Comparison of ENCODE assay signal across 10 mouse cellular contexts in genomic region chr2:9872682-9873081, GRCm38 (mm10). TPM values are rescaled to one million over a fixed set of nuclear protein-coding genes. Genes with fewer than 3 reads are reported as not detected.
DNase-seq lines count a peak whose midpoint lies in the region; ATAC-seq and TF ChIP-seq lines count a peak whose summit lies in the region.
"Had no signal": no experiment of that assay in that cellular context is flagged by ENCODE, and none has a peak within 500 bp of the region (broad histone marks: within the 10 kb centered on the region; RNA-seq: fewer than 3 reads in every experiment).

No protein-coding gene starts in this region.

- TF ChIP-seq CTCF in intestine, postnatal 0 days (IDR thresholded peaks at IDR 0.05; ENCODE audit: low read depth): no peak

- 22% methylated on average over 12 of the region's 12 CpGs for WGBS in intestine, embryonic 14.5 days
- 41% methylated on average over 12 of the region's 12 CpGs for WGBS in intestine, postnatal 0 days
- 4% methylated on average over 12 of the region's 12 CpGs for WGBS in hindbrain, embryonic 15.5 days
- WGBS in neural tube, embryonic 12.5 days: 3% methylated on average over 12 of the region's 12 CpGs

- no peaks in the 10 kb centered on the region for H3K4me1 ChIP-seq in intestine, embryonic 14.5 days (replicated peaks; ENCODE audit: control insufficient read depth, insufficient read depth, low read length)
- no peaks in the 10 kb centered on the region for H3K4me1 ChIP-seq in intestine, postnatal 0 days (replicated peaks; ENCODE audit: control insufficient read depth, insufficient read depth, low read length)
- peaks cover 12% of the 10 kb centered on the region; the same call in 1 of the 2 replicates for H3K4me1 ChIP-seq in hindbrain, embryonic 15.5 days (replicated peaks)
- no peaks in the 10 kb centered on the region for H3K4me1 ChIP-seq in neural tube, embryonic 12.5 days

- no peak for ATAC-seq in intestine, embryonic 14.5 days (replicated peaks; ENCODE audit: low FRiP score, low TSS enrichment, low read depth)
- no peak for ATAC-seq in intestine, postnatal 0 days
- peak; percentile 3; the same call in 1 of the 2 replicates for ATAC-seq in common myeloid progenitor, adult 5-6 weeks (replicated peaks; ENCODE audit: low read depth, poor library complexity, severe bottlenecking)
- ATAC-seq in hindbrain, embryonic 15.5 days (ENCODE audit: low FRiP score, low read depth): no peak
- no peak for ATAC-seq in neural tube, embryonic 12.5 days (ENCODE audit: low FRiP score, low read depth)

- no peak for DNase-seq in intestine, embryonic 14.5 days (ENCODE audit: low spot score)
- no peak for DNase-seq in left cerebral cortex, postnatal 36 days (ENCODE audit: low spot score in 2 of 2)
- DNase-seq in frontal cortex, postnatal 14 days (ENCODE audit: low spot score in 2 of 2): no peak
- no peak for DNase-seq in kidney, adult 8-10 months
- DNase-seq: cerebellum, postnatal 25 days had no signal

- no peak overlapping the region for H3K4me3 ChIP-seq in intestine, embryonic 14.5 days (ENCODE audit: low read depth, low read length)
- H3K4me3 ChIP-seq in intestine, postnatal 0 days (ENCODE audit: low read depth, low read length): no peak overlapping the region
- H3K4me3 ChIP-seq in hindbrain, embryonic 15.5 days: peak overlapping the region; percentile 6; the same call in 1 of the 2 replicates
- no peak overlapping the region for H3K4me3 ChIP-seq in neural tube, embryonic 12.5 days

- H3K4me2 ChIP-seq in intestine, embryonic 14.5 days (ENCODE audit: low read length): peak overlapping the region; percentile 7; the same call in 1 of the 2 replicates
- no peak overlapping the region for H3K4me2 ChIP-seq in intestine, postnatal 0 days (replicated peaks; ENCODE audit: low read depth)
- H3K4me2 ChIP-seq in hindbrain, embryonic 15.5 days: peak overlapping the region; percentile 29
- peak overlapping the region; percentile 23 for H3K4me2 ChIP-seq in neural tube, embryonic 12.5 days (replicated peaks)

- H3K9me3 ChIP-seq in intestine, embryonic 14.5 days (ENCODE audit: control insufficient read depth, low read length): no peaks in the 10 kb centered on the region
- H3K9me3 ChIP-seq in intestine, postnatal 0 days (ENCODE audit: control insufficient read depth): no peaks in the 10 kb centered on the region
- H3K9me3 ChIP-seq in hindbrain, embryonic 15.5 days: no peaks in the 10 kb centered on the region
- H3K9me3 ChIP-seq in neural tube, embryonic 12.5 days: no peaks in the 10 kb centered on the region

- intact Hi-C loops in left cerebral cortex, postnatal 36 days (cut with DNase I): no loop called here

- no peak overlapping the region for H3K27ac ChIP-seq in intestine, embryonic 14.5 days (ENCODE audit: low read depth)
- H3K27ac ChIP-seq in intestine, postnatal 0 days (ENCODE audit: low read depth, low read length): no peak overlapping the region
- no peak overlapping the region for H3K27ac ChIP-seq in hindbrain, embryonic 15.5 days (replicated peaks)
- no peak overlapping the region for H3K27ac ChIP-seq in neural tube, embryonic 12.5 days
- H3K27ac ChIP-seq: liver, embryonic 14.5 days had no signal

- H3K27me3 ChIP-seq in intestine, embryonic 14.5 days (replicated peaks; ENCODE audit: control insufficient read depth, insufficient read depth, low read length): peaks cover 70% of the 10 kb centered on the region
- H3K27me3 ChIP-seq in intestine, postnatal 0 days (replicated peaks; ENCODE audit: control insufficient read depth, insufficient read depth, low read length): peaks cover 48% of the 10 kb centered on the region
- peaks cover 62% of the 10 kb centered on the region for H3K27me3 ChIP-seq in hindbrain, embryonic 15.5 days
- H3K27me3 ChIP-seq in neural tube, embryonic 12.5 days (replicated peaks): peaks cover 67% of the 10 kb centered on the region

- H3K9ac ChIP-seq in intestine, embryonic 14.5 days (ENCODE audit: low read length): no peak overlapping the region
- H3K9ac ChIP-seq in intestine, postnatal 0 days (ENCODE audit: low read depth, low read length): no peak overlapping the region
- H3K9ac ChIP-seq in hindbrain, embryonic 15.5 days: no peak overlapping the region
- no peak overlapping the region for H3K9ac ChIP-seq in neural tube, embryonic 12.5 days
- H3K9ac ChIP-seq: liver, embryonic 14.5 days had no signal

- H3K36me3 ChIP-seq in intestine, embryonic 14.5 days (ENCODE audit: control insufficient read depth, insufficient read depth, low read length): no peaks in the 10 kb centered on the region
- H3K36me3 ChIP-seq in intestine, postnatal 0 days (ENCODE audit: control insufficient read depth, insufficient read depth): no peaks in the 10 kb centered on the region
- no peaks in the 10 kb centered on the region for H3K36me3 ChIP-seq in hindbrain, embryonic 15.5 days
- no peaks in the 10 kb centered on the region for H3K36me3 ChIP-seq in neural tube, embryonic 12.5 days

RNA-seq across cellular contexts. Expression of gene 4930412O13Rik, which starts 8.4 kb away (rescaled TPM):
- polyA plus RNA-seq in intestine, embryonic 14.5 days (2014; fragmentation: Nextera tagmentation; extraction: Ambion mirVana): not detected in 2 replicates
- polyA plus RNA-seq in intestine, postnatal 0 days (2015; fragmentation: Nextera tagmentation; extraction: Ambion mirVana): not detected in 2 replicates
- total RNA-seq in common myeloid progenitor, adult 5-6 weeks (2017): not detected in 2 replicates
- polyA plus RNA-seq in hindbrain, embryonic 15.5 days (2015; fragmentation: Nextera tagmentation; extraction: Ambion mirVana): 0.45 and 0.48 TPM in 2 replicates
- 0.23 and 0.72 TPM in 2 replicates for polyA plus RNA-seq in neural tube, embryonic 12.5 days (2016; fragmentation: Nextera tagmentation; extraction: Ambion mirVana)
- not detected for total RNA-seq in left cerebral cortex, postnatal 36 days (2021)
- polyA plus RNA-seq: liver, embryonic 14.5 days had no signal

RNA-seq across cellular contexts. Expression of gene 9230102O04Rik, which starts 16.7 kb away (rescaled TPM):
- polyA plus RNA-seq in intestine, embryonic 14.5 days (2014; fragmentation: Nextera tagmentation; extraction: Ambion mirVana): not detected in 2 replicates
- not detected in 2 replicates for polyA plus RNA-seq in intestine, postnatal 0 days (2015; fragmentation: Nextera tagmentation; extraction: Ambion mirVana)
- total RNA-seq in common myeloid progenitor, adult 5-6 weeks (2017): not detected in 2 replicates
- polyA plus RNA-seq in hindbrain, embryonic 15.5 days (2015; fragmentation: Nextera tagmentation; extraction: Ambion mirVana): 0.69 and 1.2 TPM in 2 replicates
- 0.78 and 0.94 TPM in 2 replicates for polyA plus RNA-seq in neural tube, embryonic 12.5 days (2016; fragmentation: Nextera tagmentation; extraction: Ambion mirVana)
- not detected for total RNA-seq in left cerebral cortex, postnatal 36 days (2021)
- polyA plus RNA-seq: liver, embryonic 14.5 days had no signal

RNA-seq across cellular contexts. Expression of gene Gata3, which starts 17.2 kb away (rescaled TPM):
- polyA plus RNA-seq in intestine, embryonic 14.5 days (2014; fragmentation: Nextera tagmentation; extraction: Ambion mirVana): 0.85 and 1.8 TPM in 2 replicates
- polyA plus RNA-seq in intestine, postnatal 0 days (2015; fragmentation: Nextera tagmentation; extraction: Ambion mirVana): 0.59 and 0.61 TPM in 2 replicates
- 0.24 and 1.1 TPM in 2 replicates for total RNA-seq in common myeloid progenitor, adult 5-6 weeks (2017)
- 28.8 and 32.3 TPM in 2 replicates for polyA plus RNA-seq in hindbrain, embryonic 15.5 days (2015; fragmentation: Nextera tagmentation; extraction: Ambion mirVana)
- 11.5 and 12.1 TPM in 2 replicates for polyA plus RNA-seq in neural tube, embryonic 12.5 days (2016; fragmentation: Nextera tagmentation; extraction: Ambion mirVana)
- total RNA-seq in left cerebral cortex, postnatal 36 days (2021): not detected
